16 mouse cellular contexts compared by ENCODE assay signal in genomic region chr9:48607417-48607816, GRCm38 (mm10). TPM values are rescaled to one million over a fixed set of nuclear protein-coding genes. Genes with fewer than 3 reads are reported as not detected.
"Had no signal": no experiment of that assay in that cellular context is flagged by ENCODE, and none has a peak within 500 bp of the region (broad histone marks: within the 10 kb centered on the region; RNA-seq: fewer than 3 reads in every experiment).

No protein-coding gene starts in this region.

- H3K4me3 ChIP-seq: kidney, embryonic 15.5 days; limb, embryonic 12.5 days; liver, embryonic 13.5 days; lung, embryonic 15.5 days; megakaryocyte, embryonic 14.5 days; myocyte; neural tube, embryonic 12.5 days had no signal

- DNase-seq: kidney, adult 2 months; kidney, postnatal 14 days; liver; liver, embryonic 13.5 days; liver, postnatal 0 days; lung, postnatal 14 days; right cerebral cortex, postnatal 25 days; thymus, postnatal 36 days had no signal

- H3K27ac ChIP-seq: kidney, embryonic 15.5 days; limb, embryonic 12.5 days; liver, embryonic 13.5 days; lung, embryonic 15.5 days; macrophage; neural tube, embryonic 12.5 days had no signal

- H3K4me2 ChIP-seq: kidney, embryonic 15.5 days; limb, embryonic 12.5 days; liver, embryonic 13.5 days; lung, embryonic 15.5 days; neural tube, embryonic 12.5 days had no signal

- H3K9ac ChIP-seq: kidney, embryonic 15.5 days; limb, embryonic 12.5 days; liver, embryonic 13.5 days; liver, postnatal 0 days; lung, embryonic 15.5 days; neural tube, embryonic 12.5 days had no signal

- H3K27me3 ChIP-seq: kidney, embryonic 15.5 days; limb, embryonic 12.5 days; lung, embryonic 15.5 days; neural tube, embryonic 12.5 days had no signal

- H3K4me1 ChIP-seq: liver, embryonic 13.5 days; lung, embryonic 15.5 days had no signal

- ATAC-seq: intestine, embryonic 16.5 days; liver, postnatal 0 days had no signal

- H3K9me3 ChIP-seq: kidney, embryonic 15.5 days; limb, embryonic 12.5 days; liver, embryonic 13.5 days; lung, embryonic 15.5 days; megakaryocyte, embryonic 14.5 days; neural tube, embryonic 12.5 days had no signal

- H3K36me3 ChIP-seq: kidney, embryonic 15.5 days; limb, embryonic 12.5 days; liver, embryonic 13.5 days; lung, embryonic 15.5 days; neural tube, embryonic 12.5 days had no signal

RNA-seq across cellular contexts. Expression of gene Nnmt, which starts 2.5 kb away (rescaled TPM):
- polyA plus RNA-seq: macrophage had no signal
